Mouse (Mus musculus) neutrophil, adult 83 days (primary cell): ENCODE results near the gene Olfr148. TPM values are rescaled to one million over a fixed set of nuclear protein-coding genes. Genes with fewer than 3 reads are reported as not detected.

ENCODE experiments used
- total RNA-seq, 2 experiments: library from RNA; stranded (reverse); gene quantifications; one replicate each; pipeline ENCODE4 v1.2.4; 2023

The Olfr148 gene
- not detected for total RNA-seq

GRCm38 (mm10) chr9:39610355-39610754 is at the start of gene Olfr148:
Olfr148 (plus strand) TSS chr9:39610655.

DNA sequence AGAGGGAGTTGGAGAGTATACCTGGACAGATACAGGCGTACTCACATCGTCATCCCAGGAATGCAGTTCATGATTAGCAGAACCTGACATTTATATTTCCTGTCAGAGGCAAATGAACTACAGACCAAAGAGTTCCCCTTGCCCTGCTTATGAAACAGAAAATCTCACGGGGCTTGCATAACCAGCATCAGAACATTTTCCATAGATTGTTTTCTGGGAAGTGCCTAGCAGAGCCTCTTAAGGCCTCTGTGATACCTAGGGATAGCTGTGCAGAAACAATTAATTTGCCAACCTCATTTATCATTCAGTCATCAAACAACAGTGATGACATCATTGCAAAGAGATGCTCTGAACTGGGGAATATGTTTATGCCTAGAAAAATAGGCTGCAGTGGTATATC is 35.0 kb upstream of the Olfr148 start, which contains the start of gene Olfr959:
TSS of gene Olfr959 (minus strand) at position 101 of the 400 bp plus-strand sequence.

GRCm38 (mm10) chr9:39603999-39604453 is 6.4 kb upstream of the Olfr148 start, which contains the start of gene AW551984:
AW551984 (minus strand) TSS chr9:39604403.

GRCm38 (mm10) chr9:39621073-39621472 is 10.6 kb downstream of the Olfr148 start, which contains the start of gene Olfr960:
Olfr960 (plus strand) TSS chr9:39621373.

GRCm38 (mm10) chr9:39644785-39645184 is 34.3 kb downstream of the Olfr148 start, which contains the start of gene Olfr961:
Olfr961 (plus strand) TSS chr9:39645085.

Other genes starting within 250 kb of the Olfr148 start
- gene Olfr951, start 223.2 kb upstream of the Olfr148 start, total RNA-seq: not detected
- not detected for gene Olfr952, start 183.5 kb upstream of the Olfr148 start, total RNA-seq
- gene Olfr954, start 154.0 kb upstream of the Olfr148 start, total RNA-seq: not detected
- not detected for gene Olfr955, start 138.7 kb upstream of the Olfr148 start, total RNA-seq
- gene Olfr44, start 116.7 kb upstream of the Olfr148 start, total RNA-seq: not detected
- gene Olfr957, start 94.8 kb upstream of the Olfr148 start, total RNA-seq: not detected
- gene Olfr958, start 56.6 kb upstream of the Olfr148 start, total RNA-seq: not detected
- not detected for gene Olfr959, start 35.1 kb upstream of the Olfr148 start, total RNA-seq
- gene AW551984, start 6.3 kb upstream of the Olfr148 start, total RNA-seq: under 1 TPM in 1 of 2 experiments, not detected in 1; 0.09 TPM
- not detected for gene Olfr960, start 10.7 kb downstream of the Olfr148 start, total RNA-seq
- not detected for gene Olfr961, start 34.4 kb downstream of the Olfr148 start, total RNA-seq
- gene Olfr963, start 56.5 kb downstream of the Olfr148 start, total RNA-seq: not detected
- not detected for gene Olfr149, start 96.5 kb downstream of the Olfr148 start, total RNA-seq
- gene Olfr965, start 100.7 kb downstream of the Olfr148 start, total RNA-seq: not detected
- not detected for gene Olfr150, start 120.3 kb downstream of the Olfr148 start, total RNA-seq
- not detected for gene Olfr967, start 135.6 kb downstream of the Olfr148 start, total RNA-seq
- not detected for gene Olfr968, start 172.6 kb downstream of the Olfr148 start, total RNA-seq
- not detected for gene Olfr969, start 180.3 kb downstream of the Olfr148 start, total RNA-seq
- gene Olfr970, start 198.2 kb downstream of the Olfr148 start, total RNA-seq: not detected
- not detected for gene Olfr971, start 226.2 kb downstream of the Olfr148 start, total RNA-seq